ENCODE assay signal across 15 mouse cellular contexts in genomic region chr16:65693626-65694025, GRCm38 (mm10).
"Had no signal": no experiment of that assay in that cellular context is flagged by ENCODE, and none has a peak within 500 bp of the region (broad histone marks: within the 10 kb centered on the region; RNA-seq: fewer than 3 reads in every experiment).

No protein-coding gene starts in this region.

- H3K27ac ChIP-seq: intestine, embryonic 15.5 days; layer of hippocampus, adult 2 months; limb, embryonic 10.5 days; liver, embryonic 15.5 days; midbrain, embryonic 15.5 days had no signal

- H3K36me3 ChIP-seq: intestine, embryonic 15.5 days; limb, embryonic 10.5 days; liver, embryonic 15.5 days; midbrain, embryonic 15.5 days had no signal

- H3K4me1 ChIP-seq: intestine, embryonic 15.5 days; limb, embryonic 10.5 days; liver, embryonic 15.5 days; midbrain, embryonic 15.5 days had no signal

- H3K9ac ChIP-seq: intestine, embryonic 15.5 days; liver, embryonic 15.5 days; midbrain, embryonic 15.5 days had no signal

- H3K27me3 ChIP-seq: intestine, embryonic 15.5 days; liver, embryonic 15.5 days; midbrain, embryonic 15.5 days had no signal

- H3K4me3 ChIP-seq: intestine, embryonic 15.5 days; layer of hippocampus, adult 2 months; limb, embryonic 10.5 days; liver, embryonic 15.5 days; midbrain, embryonic 15.5 days had no signal

- DNase-seq: kidney, postnatal 10 days; kidney, postnatal 4 days; lung, adult 2 months; lung, postnatal 36 days; right cerebral cortex, postnatal 4 days; spleen, adult 18-20 months; thymus, adult 18-20 months; thymus, postnatal 14 days had no signal

- H3K9me3 ChIP-seq: intestine, embryonic 15.5 days; limb, embryonic 10.5 days; liver, embryonic 15.5 days; midbrain, embryonic 15.5 days had no signal

- ATAC-seq: intestine, embryonic 15.5 days; lung, postnatal 0 days; midbrain, embryonic 15.5 days had no signal

- H3K4me2 ChIP-seq: intestine, embryonic 15.5 days; liver, embryonic 11.5 days; liver, embryonic 15.5 days; midbrain, embryonic 15.5 days had no signal
